Mouse (Mus musculus): Measurements from ENCODE around the gene Kank2. TPM values are rescaled to one million over a fixed set of nuclear protein-coding genes. Genes with fewer than 3 reads are reported as not detected.

Kank2 gene
- polyA plus RNA-seq, 1 experiment from 2014 or later = 19.9 TPM

- Histone ChIP-seq H3K9me3 (peaks cover 2% of the 10 kb centered on the region; the same call in 1 of the 2 replicates), H3K27me3 (no peaks in the 10 kb centered on the region), H3K27ac (no peak overlapping the region), H3K9ac (replicated peaks) (no peak overlapping the region), H3K4me2 (no peak overlapping the region), H3K4me3 (replicated peaks) (no peak overlapping the region), H3K36me3 (peaks cover 75% of the 10 kb centered on the region), H3K4me1 (replicated peaks) (peaks cover 20% of the 10 kb centered on the region)
- ATAC-seq (ENCODE audit: insufficient number of reproducible peaks, insufficient read depth, low FRiP score, low TSS enrichment, low read depth) = no peak
- WGBS = 89% methylated on average over 7 of the region's 7 CpGs
These were observed 69.3 kb downstream of the Kank2 start for GRCm38 (mm10) chr9:21729264-21729663.

GRCm38 (mm10) chr9:21728261-21728832 lies 70.2 kb downstream of the Kank2 start:
- no peak overlapping the region for H3K27ac ChIP-seq
- H3K4me2 ChIP-seq = no peak overlapping the region
- 85% methylated on average over 10 of the region's 10 CpGs for WGBS
- H3K4me1 ChIP-seq (replicated peaks) = peaks cover 20% of the 10 kb centered on the region
- ATAC-seq (ENCODE audit: insufficient number of reproducible peaks, insufficient read depth, low FRiP score, low TSS enrichment, low read depth) = no peak
- no peaks in the 10 kb centered on the region for H3K27me3 ChIP-seq
- H3K36me3 ChIP-seq = peaks cover 66% of the 10 kb centered on the region
- no peaks in the 10 kb centered on the region; the same call in 1 of the 2 replicates for H3K9me3 ChIP-seq
- H3K9ac ChIP-seq (replicated peaks) = no peak overlapping the region
- H3K4me3 ChIP-seq (replicated peaks) = no peak overlapping the region

DNA sequence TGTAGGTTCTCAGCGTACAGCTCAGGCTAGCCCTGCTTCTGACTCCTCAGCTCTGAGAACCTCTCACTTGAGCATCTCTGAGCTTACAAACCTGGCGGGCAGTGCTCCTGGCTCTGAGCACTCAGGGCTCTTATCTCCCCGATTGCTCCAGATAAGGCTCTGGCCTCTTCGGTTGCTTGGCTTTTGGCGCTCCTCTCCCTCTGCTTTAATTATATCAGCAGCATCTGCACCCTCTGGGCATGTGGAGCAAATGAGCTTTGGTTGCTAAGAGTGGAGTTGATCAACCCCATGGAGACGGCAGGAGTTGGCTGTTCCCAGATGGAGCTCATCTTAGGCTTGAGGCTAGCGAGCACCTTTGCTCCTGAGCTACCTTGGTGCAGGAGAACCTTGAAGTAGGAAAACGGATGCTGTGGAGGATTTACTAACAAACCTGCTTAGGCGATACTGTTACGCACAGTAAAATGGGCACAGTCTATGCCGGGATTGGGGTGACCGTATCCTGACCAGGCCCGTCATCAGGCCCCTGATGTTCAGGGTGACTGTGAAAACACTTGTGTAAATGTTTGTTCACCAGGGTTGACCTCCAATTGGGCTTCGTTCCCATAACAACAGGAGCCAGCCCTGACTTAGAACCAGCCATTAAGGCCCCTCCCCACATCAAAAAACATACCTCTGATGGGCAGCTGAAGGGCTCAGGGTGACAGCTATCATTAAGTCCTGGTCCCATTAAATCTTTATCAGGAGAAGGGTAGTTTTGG lies 72.1 kb downstream of the Kank2 start:
- H3K27ac ChIP-seq = no peak overlapping the region
- ATAC-seq (ENCODE audit: insufficient number of reproducible peaks, insufficient read depth, low FRiP score, low TSS enrichment, low read depth) = no peak
- no peaks in the 10 kb centered on the region for H3K27me3 ChIP-seq
- H3K9me3 ChIP-seq = no peaks in the 10 kb centered on the region; the same call in 1 of the 2 replicates
- H3K9ac ChIP-seq (replicated peaks) = no peak overlapping the region
- H3K4me3 ChIP-seq (replicated peaks) = no peak overlapping the region
- H3K4me1 ChIP-seq (replicated peaks) = peaks cover 24% of the 10 kb centered on the region
- H3K36me3 ChIP-seq = peaks cover 47% of the 10 kb centered on the region
- H3K4me2 ChIP-seq = 0 out of 2 replicates have a peak overlapping the region, but pooled peaks have one; percentile 84
- 83% methylated on average over 14 of the region's 14 CpGs for WGBS

- H3K27ac ChIP-seq = no peak overlapping the region
- no peaks in the 10 kb centered on the region; the same call in 1 of the 2 replicates for H3K9me3 ChIP-seq
- no peaks in the 10 kb centered on the region for H3K27me3 ChIP-seq
- H3K36me3 ChIP-seq = peaks cover 37% of the 10 kb centered on the region
- H3K4me1 ChIP-seq (replicated peaks) = peaks cover 28% of the 10 kb centered on the region
- 0 out of 2 replicates have a peak overlapping the region, but pooled peaks have one; percentile 56 for H3K9ac ChIP-seq (replicated peaks)
- peak overlapping the region; percentile 84 for H3K4me2 ChIP-seq
- ATAC-seq (ENCODE audit: insufficient number of reproducible peaks, insufficient read depth, low FRiP score, low TSS enrichment, low read depth) = no peak
- 89% methylated on average over 23 of the region's 23 CpGs for WGBS
- H3K4me3 ChIP-seq (replicated peaks) = peak overlapping the region; percentile 76
These were observed 73.1 kb downstream of the Kank2 start for GRCm38 (mm10) chr9:21725224-21726121.

DNA sequence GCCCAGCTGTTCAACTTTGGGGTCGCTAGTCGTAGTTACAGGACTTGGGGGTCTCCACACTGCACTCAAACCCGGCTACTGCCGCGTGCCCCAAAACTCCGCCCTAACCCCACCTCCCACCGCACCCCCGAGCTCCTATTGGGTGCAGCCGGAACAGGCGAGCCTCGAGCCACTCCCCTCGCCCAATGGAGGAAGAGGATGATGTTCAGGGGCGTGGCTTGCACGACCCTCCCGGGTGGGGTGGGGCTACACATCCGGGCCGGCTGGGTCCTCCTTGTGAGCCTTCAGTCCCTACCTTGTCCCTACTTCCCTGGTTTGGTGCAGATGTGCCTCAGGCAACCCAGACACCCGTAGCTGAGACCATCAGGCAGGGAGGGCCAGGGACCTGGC lies 74.4 kb downstream of the Kank2 start:
- H3K27ac ChIP-seq = peak overlapping the region; percentile 96
- peak overlapping the region; percentile 56 for H3K9ac ChIP-seq (replicated peaks)
- H3K9me3 ChIP-seq = no peaks in the 10 kb centered on the region
- H3K4me3 ChIP-seq (replicated peaks) = peak overlapping the region; percentile 76
- peak overlapping the region; percentile 84 for H3K4me2 ChIP-seq
- peaks cover 28% of the 10 kb centered on the region for H3K4me1 ChIP-seq (replicated peaks)
- peaks cover 28% of the 10 kb centered on the region for H3K36me3 ChIP-seq
- peak; percentile 92 for ATAC-seq (ENCODE audit: insufficient number of reproducible peaks, insufficient read depth, low FRiP score, low TSS enrichment, low read depth)
- 0% methylated on average over 18 of the region's 18 CpGs for WGBS
- H3K27me3 ChIP-seq = no peaks in the 10 kb centered on the region

DNA sequence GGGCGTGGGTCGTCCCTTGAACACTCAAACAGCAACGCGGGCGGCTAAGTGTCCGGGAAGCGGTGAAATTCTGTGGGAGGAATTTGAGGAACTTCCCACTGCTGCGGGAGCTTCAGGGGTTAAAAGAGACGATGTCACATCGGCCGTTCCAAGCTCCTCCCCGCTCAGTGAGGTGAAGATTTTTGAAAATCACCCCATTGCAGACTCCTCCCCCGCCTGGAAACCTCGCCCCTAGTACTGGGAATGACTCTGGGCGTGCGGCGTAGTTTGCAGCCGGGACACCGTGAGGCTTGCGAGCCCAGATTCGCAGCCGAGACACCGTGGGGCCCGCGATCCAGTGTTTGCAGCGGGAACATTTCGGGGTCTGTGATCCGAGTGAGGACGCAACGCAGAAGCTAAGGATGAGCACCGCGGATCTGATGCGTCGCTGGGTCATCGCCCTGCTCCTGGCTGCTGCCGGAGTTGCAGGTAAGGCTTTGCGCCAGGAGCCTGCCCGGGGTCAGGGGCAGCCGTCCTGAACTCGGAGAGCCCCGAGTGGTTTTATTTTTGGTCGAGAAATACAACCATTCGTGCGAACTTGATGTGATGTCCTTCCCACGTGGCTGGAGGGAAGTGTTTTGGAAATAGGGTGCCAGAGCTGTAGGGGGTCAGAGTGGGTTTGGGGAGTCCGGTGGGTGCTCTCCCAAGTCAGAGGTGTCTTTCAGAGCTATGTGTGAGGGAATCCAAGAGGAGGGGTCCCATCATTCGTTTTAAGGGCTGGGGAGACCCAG lies 75.0 kb downstream of the Kank2 start, which contains the start of gene Ldlr:
Gene Ldlr (plus strand): TSS at position 107 of the 770 bp plus-strand sequence.
- Histone ChIP-seq H3K4me1 (replicated peaks) (peaks cover 28% of the 10 kb centered on the region), H3K9ac (replicated peaks) (peak within 1 kb of the TSS; percentile 56), H3K27ac (peak within 1 kb of the TSS; percentile 96), H3K27me3 (no peaks in the 10 kb centered on the region), H3K36me3 (peaks cover 22% of the 10 kb centered on the region), H3K4me3 (replicated peaks) (peak within 1 kb of the TSS; percentile 76), H3K4me2 (peak within 1 kb of the TSS; percentile 84), H3K9me3 (no peaks in the 10 kb centered on the region)
- peak; percentile 78 for ATAC-seq (ENCODE audit: insufficient number of reproducible peaks, insufficient read depth, low FRiP score, low TSS enrichment, low read depth)
- under 1% methylated on average over 47 of the region's 47 CpGs for WGBS

DNA sequence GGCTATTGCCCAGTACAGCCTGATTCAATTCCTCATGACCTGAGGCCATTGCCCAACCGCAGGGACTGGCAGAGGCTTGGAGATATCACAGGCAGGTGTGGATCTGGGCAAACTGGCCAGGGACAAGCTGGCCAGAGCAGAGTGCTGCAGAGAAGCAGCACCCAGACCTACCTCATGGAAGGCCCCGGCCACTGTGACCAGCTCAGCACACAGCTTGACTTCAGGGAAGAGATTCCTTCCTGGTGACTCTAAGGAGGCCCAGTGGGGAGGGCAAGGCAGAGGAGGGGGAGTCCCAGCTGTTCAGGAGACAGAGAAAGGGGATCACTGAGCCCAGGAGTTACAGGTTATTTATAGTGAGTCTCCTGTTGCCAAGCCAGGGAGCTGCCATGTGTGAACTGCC lies 77.5 kb downstream of the Kank2 start:
- no peak overlapping the region for H3K9ac ChIP-seq (replicated peaks)
- no peak overlapping the region for H3K4me3 ChIP-seq (replicated peaks)
- ATAC-seq (ENCODE audit: insufficient number of reproducible peaks, insufficient read depth, low FRiP score, low TSS enrichment, low read depth) = no peak
- 0 out of 2 replicates have a peak, but pooled peaks cover 3% of the 10 kb centered on the region for H3K9me3 ChIP-seq
- no peaks in the 10 kb centered on the region; the same call in 1 of the 2 replicates for H3K36me3 ChIP-seq
- peaks cover 24% of the 10 kb centered on the region for H3K4me1 ChIP-seq (replicated peaks)
- peak overlapping the region; percentile 45; the same call in 1 of the 2 replicates for H3K27ac ChIP-seq
- H3K27me3 ChIP-seq = no peaks in the 10 kb centered on the region
- WGBS = 58% methylated on average over 2 of the region's 2 CpGs
- H3K4me2 ChIP-seq = no peak overlapping the region

DNA sequence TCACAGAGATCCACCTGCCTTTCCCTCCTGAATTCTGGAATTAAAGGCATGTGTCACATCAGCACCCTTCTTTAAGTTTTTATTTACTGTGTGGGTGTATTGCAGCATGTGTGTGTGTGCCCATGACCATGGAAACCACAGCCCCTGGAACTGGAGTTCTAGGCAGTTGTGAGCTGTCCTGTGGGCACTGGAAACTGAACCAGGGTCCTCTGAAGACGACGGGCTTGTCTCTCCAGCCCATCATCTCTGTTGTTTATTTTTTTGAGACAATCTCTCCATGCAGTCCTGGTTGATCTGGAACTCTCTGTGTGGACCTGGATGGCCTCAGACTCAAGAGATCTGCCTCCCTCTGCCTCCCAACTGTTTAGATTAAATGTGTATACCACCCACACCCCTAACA lies 81.5 kb downstream of the Kank2 start:
- Histone ChIP-seq H3K27me3 (no peaks in the 10 kb centered on the region), H3K9ac (replicated peaks) (no peak overlapping the region), H3K4me3 (replicated peaks) (no peak overlapping the region), H3K36me3 (0 out of 2 replicates have a peak, but pooled peaks cover 6% of the 10 kb centered on the region), H3K27ac (no peak overlapping the region), H3K4me2 (no peak overlapping the region), H3K4me1 (replicated peaks) (0 out of 2 replicates have a peak, but pooled peaks cover 4% of the 10 kb centered on the region), H3K9me3 (0 out of 2 replicates have a peak, but pooled peaks cover 3% of the 10 kb centered on the region)
- no peak for ATAC-seq (ENCODE audit: insufficient number of reproducible peaks, insufficient read depth, low FRiP score, low TSS enrichment, low read depth)
- 88% methylated on average over 2 of the region's 2 CpGs for WGBS

Data from limb, embryonic 12.5 days (tissue).